Mouse (Mus musculus): Measurements from ENCODE around the gene Ddx10.

The Ddx10 gene

GRCm38 (mm10) chr9:53247953-53248397 is at the start of gene Ddx10:
Gene Ddx10, minus strand, starts transcription at chr9:53248053.
- peak; percentile 99 for DNase-seq (ENCODE audit: low read depth, low spot score)

GRCm38 (mm10) chr9:53292833-53293232 is 45.0 kb upstream of the Ddx10 start:
- DNase-seq (ENCODE audit: low read depth, low spot score): no peak

- DNase-seq (ENCODE audit: low read depth, low spot score): no peak
Observed at GRCm38 (mm10) chr9:53290006-53290405, 42.2 kb upstream of the Ddx10 start.

GRCm38 (mm10) chr9:53286793-53287192 is 38.9 kb upstream of the Ddx10 start:
- DNase-seq (ENCODE audit: low read depth, low spot score): no peak

DNA sequence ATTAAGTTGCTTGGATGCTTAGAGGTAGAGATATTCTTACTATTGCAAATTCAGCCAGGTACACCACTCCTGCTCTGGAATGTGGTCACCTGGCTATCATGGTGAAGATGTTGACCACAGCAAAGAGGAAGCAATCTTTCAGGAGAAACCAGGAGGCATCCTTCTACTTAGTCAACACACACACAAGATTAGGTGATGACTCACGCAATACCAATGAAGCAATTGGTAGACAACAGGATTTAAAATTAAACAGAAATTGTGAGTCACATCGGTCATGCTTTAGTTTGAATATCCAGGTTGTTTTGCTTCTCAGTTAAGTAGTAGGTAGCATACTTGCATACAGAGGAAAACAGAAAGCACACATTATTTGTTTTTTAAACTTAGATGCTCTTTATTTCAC is 31.1 kb upstream of the Ddx10 start:
- no peak for DNase-seq (ENCODE audit: low read depth, low spot score)

DNA sequence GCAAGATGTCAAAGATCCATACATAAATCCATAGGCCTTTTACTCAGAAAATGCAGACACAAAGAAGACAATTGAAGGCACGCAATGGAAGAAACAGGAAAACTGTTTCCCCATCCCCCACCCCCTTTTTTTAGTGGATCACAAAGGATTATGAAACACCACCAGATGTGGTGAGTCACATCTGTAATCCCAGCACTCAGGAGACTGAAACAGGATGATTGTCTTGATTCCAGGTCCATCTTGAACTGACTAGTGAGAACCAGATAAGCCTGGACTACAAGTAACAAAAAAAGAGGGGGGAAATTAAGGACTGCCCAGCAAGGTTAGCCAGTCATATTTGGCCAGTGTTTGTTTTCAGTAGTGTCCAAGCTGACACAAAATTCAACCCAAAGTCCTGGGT is 28.5 kb upstream of the Ddx10 start:
- DNase-seq (ENCODE audit: low read depth, low spot score): no peak

GRCm38 (mm10) chr9:53272714-53273113 is 24.9 kb upstream of the Ddx10 start:
- DNase-seq (ENCODE audit: low read depth, low spot score): no peak

DNA sequence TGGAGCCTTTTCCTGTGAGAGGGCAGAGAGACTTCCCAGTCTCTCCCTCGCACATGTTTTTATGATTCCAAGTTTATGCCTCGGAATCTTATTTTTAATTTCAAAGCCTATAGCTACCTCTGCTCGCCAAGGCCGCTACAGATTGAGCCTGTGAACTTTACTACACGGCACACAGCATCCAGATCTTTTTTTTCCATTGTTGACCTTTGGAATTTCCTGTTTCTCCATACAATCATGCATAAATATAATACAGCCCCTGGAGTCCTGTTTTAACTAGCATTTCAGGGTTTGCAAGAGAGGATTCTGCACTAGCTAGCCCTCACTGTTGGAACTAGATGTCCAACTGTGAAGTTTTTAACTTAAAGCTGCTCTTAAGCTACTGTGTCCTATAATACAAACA is 24.4 kb upstream of the Ddx10 start:
- DNase-seq (ENCODE audit: low read depth, low spot score): no peak

DNA sequence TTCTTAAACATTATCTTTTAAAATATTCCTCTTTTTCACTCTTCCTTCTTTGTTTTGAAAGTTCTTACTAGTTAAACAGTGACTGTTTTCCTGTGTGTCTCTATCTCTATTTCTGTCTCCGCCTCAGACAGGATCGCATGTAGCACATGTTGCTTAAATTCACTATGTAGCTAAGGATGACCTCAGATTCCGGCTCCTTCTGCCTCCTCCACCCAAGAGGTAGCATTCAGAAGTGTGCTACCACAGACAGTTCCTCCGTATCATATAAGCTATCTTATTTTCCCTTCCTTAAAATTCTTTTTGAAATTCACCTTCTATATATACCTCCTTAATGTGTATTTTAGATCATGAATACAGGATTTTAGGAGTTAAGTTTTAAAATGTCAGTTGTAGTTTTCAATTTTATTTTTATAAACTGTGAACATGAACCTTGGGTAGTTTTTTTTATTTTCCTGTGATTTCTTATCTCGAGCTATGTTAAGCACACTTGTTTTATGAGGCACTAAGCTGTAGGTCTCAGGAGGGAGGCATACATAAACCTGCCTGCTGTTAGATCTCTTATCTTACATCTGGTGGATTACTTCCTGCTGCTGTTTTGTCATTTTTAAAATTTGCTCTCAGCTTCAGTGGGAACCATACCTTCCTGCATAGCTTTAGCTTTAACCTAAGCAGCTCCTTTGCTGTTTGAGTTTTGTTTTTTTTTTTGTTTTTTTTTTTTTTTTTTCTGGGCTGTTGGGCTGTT is 23.6 kb upstream of the Ddx10 start:
- DNase-seq (ENCODE audit: low read depth, low spot score): peak; percentile 18

DNA sequence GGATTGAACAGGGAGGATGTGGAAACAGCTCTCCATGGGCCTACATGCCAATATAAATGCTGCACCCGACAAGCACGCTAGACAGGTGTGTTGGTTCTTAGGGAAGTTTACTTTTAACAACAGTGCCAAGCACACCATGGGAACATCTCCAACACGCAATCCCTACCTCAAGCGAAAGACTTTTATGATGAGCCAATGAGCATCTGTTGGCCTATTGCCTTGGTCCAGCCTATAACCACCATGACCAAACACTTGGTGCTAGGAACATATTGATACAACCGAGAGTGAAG is 21.6 kb upstream of the Ddx10 start:
- no peak for DNase-seq (ENCODE audit: low read depth, low spot score)

GRCm38 (mm10) chr9:53268731-53269465 is 21.0 kb upstream of the Ddx10 start:
- DNase-seq (ENCODE audit: low read depth, low spot score): no peak

- no peak for DNase-seq (ENCODE audit: low read depth, low spot score)
Observed at GRCm38 (mm10) chr9:53268036-53268435, 20.2 kb upstream of the Ddx10 start.

DNA sequence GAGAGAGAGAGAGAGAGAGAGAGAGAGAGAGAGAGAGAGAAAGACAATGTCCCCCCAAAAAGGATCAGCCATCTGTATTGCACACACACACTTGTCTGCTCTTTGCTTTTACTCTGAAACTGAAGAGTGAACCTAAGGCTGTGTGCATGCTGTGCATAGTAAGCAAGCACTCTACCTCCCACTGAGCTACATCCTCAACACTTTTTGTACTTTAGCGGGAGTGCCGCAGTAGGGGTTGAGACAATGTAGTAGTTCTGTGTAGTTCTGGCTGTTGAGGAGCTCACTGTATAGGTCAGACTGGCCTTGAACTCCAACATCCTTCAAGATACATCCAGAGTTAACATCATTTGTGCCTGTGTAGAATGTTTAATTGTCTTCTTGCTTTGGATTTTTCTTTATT is 17.7 kb upstream of the Ddx10 start:
- DNase-seq (ENCODE audit: low read depth, low spot score): no peak

- no peak for DNase-seq (ENCODE audit: low read depth, low spot score)
Observed at GRCm38 (mm10) chr9:53264387-53264786, 16.5 kb upstream of the Ddx10 start.

DNA sequence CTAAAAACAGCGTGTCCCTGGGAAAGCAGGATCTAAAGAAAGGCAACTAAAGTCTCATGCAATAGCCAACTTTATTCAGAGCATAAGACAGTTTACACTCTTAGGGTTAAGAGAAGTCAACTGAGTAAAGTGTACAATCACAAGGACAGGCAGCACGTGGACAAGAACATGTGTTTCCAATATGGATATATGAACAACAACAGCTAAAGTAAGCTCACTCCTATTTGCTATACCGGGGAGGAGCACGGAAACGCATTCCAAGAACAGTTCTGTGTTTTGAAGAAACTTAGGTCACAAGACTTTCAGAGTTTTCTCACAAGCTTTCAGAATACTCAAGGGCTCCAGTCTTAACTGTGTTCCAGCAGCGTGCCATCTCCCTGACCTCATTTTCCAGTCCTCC is 10.3 kb upstream of the Ddx10 start:
- no peak for DNase-seq (ENCODE audit: low read depth, low spot score)

GRCm38 (mm10) chr9:53257772-53258171 is 9.9 kb upstream of the Ddx10 start:
- DNase-seq (ENCODE audit: low read depth, low spot score): no peak

GRCm38 (mm10) chr9:53256690-53257305 is 8.9 kb upstream of the Ddx10 start:
- no peak for DNase-seq (ENCODE audit: low read depth, low spot score)

DNA sequence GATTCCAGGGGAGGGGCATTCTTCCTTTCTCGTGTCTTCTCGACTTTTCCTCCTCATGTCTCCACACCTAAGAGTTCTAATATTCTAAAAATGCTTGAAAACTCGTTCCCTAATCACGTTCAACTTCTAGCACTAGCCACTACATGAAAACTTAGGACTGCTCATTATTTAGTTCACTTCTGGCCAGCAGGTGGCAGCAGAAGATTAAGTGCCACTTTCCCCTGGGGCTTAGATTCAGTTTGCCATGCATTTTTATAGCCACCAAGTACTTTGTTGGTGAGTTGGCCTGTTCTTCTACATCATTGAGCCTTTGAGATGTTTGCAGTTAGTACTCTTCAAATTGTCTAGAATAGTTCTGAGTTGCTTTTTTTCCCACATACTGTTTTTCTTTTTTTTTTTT is 6.5 kb upstream of the Ddx10 start:
- DNase-seq (ENCODE audit: low read depth, low spot score): peak; percentile 82

DNA sequence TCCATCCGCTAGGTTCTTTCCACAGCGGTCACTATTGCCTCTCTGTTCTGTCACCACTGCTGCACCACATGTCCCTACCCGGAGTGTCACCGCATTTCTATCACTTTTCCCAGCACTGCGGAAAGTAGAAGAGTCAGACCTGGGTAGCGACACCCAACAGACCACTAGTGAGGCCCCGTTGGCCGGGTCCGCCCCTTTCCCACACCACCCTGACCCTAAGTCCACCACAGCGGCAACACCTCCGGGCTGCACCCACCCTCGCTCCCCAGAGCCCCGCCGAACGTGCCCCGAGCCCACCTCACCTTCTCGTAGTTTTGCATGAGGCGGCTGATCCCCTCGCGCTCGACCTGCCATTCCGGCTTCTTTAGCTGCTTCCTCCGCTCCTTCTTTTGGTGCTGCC is 337 bp downstream of the Ddx10 start:
- DNase-seq (ENCODE audit: low read depth, low spot score): no peak

DNA sequence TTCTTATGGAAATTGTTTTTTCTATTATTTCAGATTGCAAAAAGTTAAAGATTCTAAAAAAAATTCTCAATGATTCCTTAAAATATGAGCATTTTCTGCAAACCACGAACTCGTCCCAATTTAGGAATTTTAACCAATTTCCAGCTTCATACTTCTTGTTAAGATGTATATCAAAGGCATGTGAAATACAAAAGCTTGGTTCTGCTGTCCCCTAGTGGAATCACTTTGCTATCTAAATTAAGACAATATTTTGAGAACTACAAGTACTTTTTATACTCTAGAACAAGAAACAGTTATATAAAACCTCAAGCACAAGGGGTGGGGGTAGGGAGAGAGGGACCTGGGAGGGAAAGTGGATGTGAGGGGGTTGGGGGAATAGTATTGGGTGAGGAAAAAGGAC is 29.7 kb downstream of the Ddx10 start:
- no peak for DNase-seq (ENCODE audit: low read depth, low spot score)

DNA sequence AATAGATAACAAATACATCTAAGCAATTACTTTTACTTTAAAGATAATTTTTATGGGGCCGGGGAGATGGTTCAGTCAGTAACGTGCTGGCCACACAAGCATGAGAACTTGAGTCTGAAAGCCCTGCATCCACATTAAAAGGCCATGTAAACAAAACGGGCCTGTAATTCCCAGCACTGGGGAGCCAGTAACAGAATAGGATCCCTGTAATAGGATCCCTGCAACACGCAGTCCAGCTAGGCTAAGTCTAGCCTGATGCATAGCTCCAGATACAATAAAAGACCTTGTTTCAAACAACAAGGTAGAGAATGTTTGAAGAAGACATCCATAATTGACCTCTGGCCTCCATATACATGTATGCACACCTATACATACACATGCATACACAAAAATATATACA is 39.6 kb downstream of the Ddx10 start:
- no peak for DNase-seq (ENCODE audit: low read depth, low spot score)

DNA sequence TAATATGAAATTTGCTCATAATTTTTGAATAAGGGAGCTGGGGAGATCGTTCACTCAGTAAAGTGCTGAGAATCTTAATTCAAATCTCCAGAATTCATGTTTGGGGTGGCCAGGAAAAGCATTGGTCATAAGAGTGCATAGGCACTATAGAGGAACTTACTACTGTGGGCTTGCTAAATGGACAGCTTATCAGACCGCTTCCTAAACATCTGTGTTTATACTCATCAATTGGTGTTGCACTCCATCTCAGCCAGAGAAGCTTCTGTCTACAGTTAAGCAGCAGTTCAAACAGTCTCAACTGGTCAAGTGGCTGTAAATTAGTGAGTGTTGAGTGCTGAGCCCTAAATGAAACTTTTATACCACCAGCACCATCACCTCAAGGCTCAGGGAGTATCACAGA is 73.3 kb downstream of the Ddx10 start:
- DNase-seq (ENCODE audit: low read depth, low spot score): no peak

GRCm38 (mm10) chr9:53173258-53173657 is 74.6 kb downstream of the Ddx10 start:
- DNase-seq (ENCODE audit: low read depth, low spot score): peak; percentile 17
